Mouse (Mus musculus): ENCODE measurements around the gene Baz2b.
"Not testable (repeated sequence)": the region's sequence is repeated elsewhere in the genome, so short reads cannot be mapped to it uniquely, and the experiment has no call there.

Gene Baz2b

GRCm38 (mm10) chr2:59878221-59878620 lies 331.4 kb downstream of the Baz2b start:
- no peak for TF ChIP-seq NANOG (IDR thresholded peaks at IDR 0.05; ENCODE audit: borderline replicate concordance, low read length)
- no peak for TF ChIP-seq CTCF (conservative IDR thresholded peaks at IDR 0.05; ENCODE audit: low read length)
- no peak for TF ChIP-seq POU5F1 (IDR thresholded peaks at IDR 0.05; ENCODE audit: borderline replicate concordance, low read length)
- peak overlapping the region; percentile 74 for H3K4me3 ChIP-seq (replicated peaks; ENCODE audit: low read length)
- H3K4me1 ChIP-seq (replicated peaks; ENCODE audit: low read depth, low read length), result peaks cover 39% of the 10 kb centered on the region
- peaks cover 3% of the 10 kb centered on the region; the same call in 1 of the 2 replicates for H3K27me3 ChIP-seq (ENCODE audit: insufficient read depth, low read length)
- 0 out of 2 replicates have a peak, but pooled peaks cover 6% of the 10 kb centered on the region for H3K36me3 ChIP-seq (ENCODE audit: insufficient read depth, low read length)
- H3K9me3 ChIP-seq (ENCODE audit: low read length), result no peaks in the 10 kb centered on the region

GRCm38 (mm10) chr2:59877335-59877734 lies 332.3 kb downstream of the Baz2b start:
- Histone ChIP-seq H3K4me3 (replicated peaks; ENCODE audit: low read length) (no peak overlapping the region), H3K4me1 (replicated peaks; ENCODE audit: low read depth, low read length) (peaks cover 32% of the 10 kb centered on the region), H3K9me3 (ENCODE audit: low read length) (no peaks in the 10 kb centered on the region), H3K27me3 (ENCODE audit: insufficient read depth, low read length) (peaks cover 3% of the 10 kb centered on the region; the same call in 1 of the 2 replicates), H3K36me3 (ENCODE audit: insufficient read depth, low read length) (peaks cover 11% of the 10 kb centered on the region; the same call in 1 of the 2 replicates)
- TF ChIP-seq POU5F1 (IDR thresholded peaks at IDR 0.05; ENCODE audit: borderline replicate concordance, low read length), result no peak
- no peak for TF ChIP-seq NANOG (IDR thresholded peaks at IDR 0.05; ENCODE audit: borderline replicate concordance, low read length)

- Histone ChIP-seq H3K9me3 (ENCODE audit: low read length) (no peaks in the 10 kb centered on the region), H3K27me3 (ENCODE audit: insufficient read depth, low read length) (peaks cover 3% of the 10 kb centered on the region; the same call in 1 of the 2 replicates), H3K4me3 (replicated peaks; ENCODE audit: low read length) (no peak overlapping the region), H3K36me3 (ENCODE audit: insufficient read depth, low read length) (peaks cover 11% of the 10 kb centered on the region; the same call in 1 of the 2 replicates), H3K4me1 (replicated peaks; ENCODE audit: low read depth, low read length) (peaks cover 27% of the 10 kb centered on the region)
- TF ChIP-seq CTCF (conservative IDR thresholded peaks at IDR 0.05; ENCODE audit: low read length), result no peak
- TF ChIP-seq POU5F1 (IDR thresholded peaks at IDR 0.05; ENCODE audit: borderline replicate concordance, low read length), result no peak
- TF ChIP-seq NANOG (IDR thresholded peaks at IDR 0.05; ENCODE audit: borderline replicate concordance, low read length), result no peak
These were observed 333.2 kb downstream of the Baz2b start for GRCm38 (mm10) chr2:59876482-59876881.

GRCm38 (mm10) chr2:59870526-59870925 lies 339.1 kb downstream of the Baz2b start:
- Histone ChIP-seq H3K4me1 (replicated peaks; ENCODE audit: low read depth, low read length) (0 out of 2 replicates have a peak, but pooled peaks cover 3% of the 10 kb centered on the region), H3K4me3 (replicated peaks; ENCODE audit: low read length) (no peak overlapping the region), H3K36me3 (ENCODE audit: insufficient read depth, low read length) (peaks cover 11% of the 10 kb centered on the region; the same call in 1 of the 2 replicates), H3K27me3 (ENCODE audit: insufficient read depth, low read length) (no peaks in the 10 kb centered on the region), H3K9me3 (ENCODE audit: low read length) (no peaks in the 10 kb centered on the region)
- TF ChIP-seq NANOG (IDR thresholded peaks at IDR 0.05; ENCODE audit: borderline replicate concordance, low read length), result no peak
- no peak for TF ChIP-seq CTCF (conservative IDR thresholded peaks at IDR 0.05; ENCODE audit: low read length)
- no peak for TF ChIP-seq POU5F1 (IDR thresholded peaks at IDR 0.05; ENCODE audit: borderline replicate concordance, low read length)

GRCm38 (mm10) chr2:59862618-59863017 lies 347.0 kb downstream of the Baz2b start:
- TF ChIP-seq POU5F1 (IDR thresholded peaks at IDR 0.05; ENCODE audit: borderline replicate concordance, low read length), result no peak
- no peak for TF ChIP-seq NANOG (IDR thresholded peaks at IDR 0.05; ENCODE audit: borderline replicate concordance, low read length)
- no peak for TF ChIP-seq CTCF (conservative IDR thresholded peaks at IDR 0.05; ENCODE audit: low read length)
- Histone ChIP-seq H3K27me3 (ENCODE audit: insufficient read depth, low read length) (no peaks in the 10 kb centered on the region), H3K4me1 (replicated peaks; ENCODE audit: low read depth, low read length) (0 out of 2 replicates have a peak, but pooled peaks cover 4% of the 10 kb centered on the region), H3K9me3 (ENCODE audit: low read length) (no peaks in the 10 kb centered on the region), H3K36me3 (ENCODE audit: insufficient read depth, low read length) (peaks cover 25% of the 10 kb centered on the region), H3K4me3 (replicated peaks; ENCODE audit: low read length) (no peak overlapping the region)

GRCm38 (mm10) chr2:59854363-59854762 lies 355.3 kb downstream of the Baz2b start:
- Histone ChIP-seq H3K27me3 (ENCODE audit: insufficient read depth, low read length) (no peaks in the 10 kb centered on the region), H3K36me3 (ENCODE audit: insufficient read depth, low read length) (peaks cover 31% of the 10 kb centered on the region), H3K4me1 (replicated peaks; ENCODE audit: low read depth, low read length) (peaks cover 12% of the 10 kb centered on the region; the same call in 1 of the 2 replicates), H3K4me3 (replicated peaks; ENCODE audit: low read length) (no peak overlapping the region), H3K9me3 (ENCODE audit: low read length) (no peaks in the 10 kb centered on the region)
- TF ChIP-seq POU5F1 (IDR thresholded peaks at IDR 0.05; ENCODE audit: borderline replicate concordance, low read length) (no peak), NANOG (IDR thresholded peaks at IDR 0.05; ENCODE audit: borderline replicate concordance, low read length) (no peak), CTCF (conservative IDR thresholded peaks at IDR 0.05; ENCODE audit: low read length) (no peak)

- H3K9me3 ChIP-seq (ENCODE audit: low read length), result no peaks in the 10 kb centered on the region
- H3K4me3 ChIP-seq (replicated peaks; ENCODE audit: low read length), result no peak overlapping the region
- peaks cover 29% of the 10 kb centered on the region for H3K36me3 ChIP-seq (ENCODE audit: insufficient read depth, low read length)
- peaks cover 9% of the 10 kb centered on the region; the same call in 1 of the 2 replicates for H3K4me1 ChIP-seq (replicated peaks; ENCODE audit: low read depth, low read length)
- no peaks in the 10 kb centered on the region for H3K27me3 ChIP-seq (ENCODE audit: insufficient read depth, low read length)
- TF ChIP-seq NANOG (IDR thresholded peaks at IDR 0.05; ENCODE audit: borderline replicate concordance, low read length) (no peak), POU5F1 (IDR thresholded peaks at IDR 0.05; ENCODE audit: borderline replicate concordance, low read length) (no peak), CTCF (conservative IDR thresholded peaks at IDR 0.05; ENCODE audit: low read length) (no peak)
These were observed 356.1 kb downstream of the Baz2b start for GRCm38 (mm10) chr2:59853543-59853942.

- H3K4me1 ChIP-seq (replicated peaks; ENCODE audit: low read depth, low read length), result peaks cover 9% of the 10 kb centered on the region; the same call in 1 of the 2 replicates
These were observed 356.7 kb downstream of the Baz2b start for GRCm38 (mm10) chr2:59852916-59853315.

GRCm38 (mm10) chr2:59851885-59852284 lies 357.8 kb downstream of the Baz2b start:
- H3K4me3 ChIP-seq (replicated peaks; ENCODE audit: low read length); H3K4me1 ChIP-seq (replicated peaks; ENCODE audit: low read depth, low read length); H3K27me3 ChIP-seq (ENCODE audit: insufficient read depth, low read length); H3K9me3 ChIP-seq (ENCODE audit: low read length): not testable (repeated sequence)
- peaks cover 19% of the 10 kb centered on the region for H3K36me3 ChIP-seq (ENCODE audit: insufficient read depth, low read length)

More at GRCm38 (mm10) chr2:59852916-59853315, 356.7 kb downstream of the Baz2b start:
- Histone ChIP-seq H3K4me3 (replicated peaks; ENCODE audit: low read length) (no peak overlapping the region), H3K36me3 (ENCODE audit: insufficient read depth, low read length) (peaks cover 27% of the 10 kb centered on the region), H3K9me3 (ENCODE audit: low read length) (no peaks in the 10 kb centered on the region), H3K27me3 (ENCODE audit: insufficient read depth, low read length) (no peaks in the 10 kb centered on the region)
- TF ChIP-seq POU5F1 (IDR thresholded peaks at IDR 0.05; ENCODE audit: borderline replicate concordance, low read length) (no peak), NANOG (IDR thresholded peaks at IDR 0.05; ENCODE audit: borderline replicate concordance, low read length) (no peak), CTCF (conservative IDR thresholded peaks at IDR 0.05; ENCODE audit: low read length) (no peak)
